Comparison of ENCODE assay signal across 22 mouse cellular contexts in genomic region chr17:85469776-85470175, GRCm38 (mm10).
DNase-seq lines count a peak whose midpoint lies in the region; TF ChIP-seq lines count a peak whose summit lies in the region.
"Had no signal": no experiment of that assay in that cellular context is flagged by ENCODE, and none has a peak within 500 bp of the region (broad histone marks: within the 10 kb centered on the region; RNA-seq: fewer than 3 reads in every experiment).

No protein-coding gene starts in this region.

- DNase-seq in layer of hippocampus, adult 2 months (ENCODE audit: low spot score in 2 of 2) = no peak
- DNase-seq in layer of hippocampus, adult 11-12 months (ENCODE audit: low spot score) = no peak
- DNase-seq in 416B (ENCODE audit: low read depth) = peak; percentile 1
- DNase-seq in adrenal gland, postnatal 4 days (ENCODE audit: low spot score in 2 of 2) = no peak
- no peak for DNase-seq in gastrocnemius, postnatal 4 days (ENCODE audit: low spot score in 2 of 2)
- DNase-seq in left cerebral cortex, adult 8-10 months (ENCODE audit: low spot score in 2 of 2) = no peak
- DNase-seq: adrenal gland, postnatal 10 days; cerebellum, adult 2 months; gastrocnemius, postnatal 10 days; heart, adult 18-20 months; heart, postnatal 4 days; kidney, adult 11 months; kidney, postnatal 10 days; liver, embryonic 13.5 days; thymus, adult 2 months had no signal

- H3K27me3 ChIP-seq in E14TG2a.4 (ENCODE audit: insufficient read depth, low read length) = peaks cover 83% of the 10 kb centered on the region

- TF ChIP-seq CTCF in layer of hippocampus, adult 2 months (conservative IDR thresholded peaks at IDR 0.05) = peak; percentile 27; the same call in 1 of the 2 replicates
- TF ChIP-seq CTCF in E14TG2a.4 (conservative IDR thresholded peaks at IDR 0.05; ENCODE audit: low read length) = peak; percentile 83
- TF ChIP-seq CTCF in bone marrow, adult 2 months (IDR thresholded peaks at IDR 0.05; ENCODE audit: control insufficient read depth, insufficient read depth, low read length) = 0 out of 2 replicates have a peak, but pooled peaks have one; percentile 21

- H3K4me3 ChIP-seq in layer of hippocampus, adult 2 months = no peak overlapping the region
- H3K4me3 ChIP-seq in E14TG2a.4 (replicated peaks; ENCODE audit: low read length) = no peak overlapping the region
- no peak overlapping the region for H3K4me3 ChIP-seq in bone marrow, adult 2 months (replicated peaks; ENCODE audit: control insufficient read depth, low read depth, low read length)
- H3K4me3 ChIP-seq: forebrain, embryonic 10.5 days; heart, embryonic 15.5 days; hindbrain, embryonic 15.5 days; liver, embryonic 13.5 days; midbrain, embryonic 15.5 days; neural tube, embryonic 15.5 days had no signal

- no peaks in the 10 kb centered on the region for H3K36me3 ChIP-seq in E14TG2a.4 (ENCODE audit: insufficient read depth, low read length)
- H3K36me3 ChIP-seq: forebrain, embryonic 10.5 days; heart, embryonic 15.5 days; hindbrain, embryonic 15.5 days; liver, embryonic 13.5 days; midbrain, embryonic 15.5 days; neural tube, embryonic 15.5 days had no signal

- WGBS in bone marrow, adult 2 months = 61% methylated on average over 4 of the region's 4 CpGs

- no peaks in the 10 kb centered on the region for H3K9me3 ChIP-seq in E14TG2a.4 (ENCODE audit: low read length)
- H3K9me3 ChIP-seq: heart, embryonic 15.5 days; liver, embryonic 13.5 days; midbrain, embryonic 15.5 days had no signal

- TF ChIP-seq POLR2A in bone marrow, adult 2 months (IDR thresholded peaks at IDR 0.05; ENCODE audit: borderline replicate concordance, control insufficient read depth, low read depth, low read length) = no peak

- no peak overlapping the region for H3K27ac ChIP-seq in layer of hippocampus, adult 2 months
- H3K27ac ChIP-seq in bone marrow, adult 2 months (ENCODE audit: control insufficient read depth, insufficient read depth, low read depth, low read length, poor library complexity) = no peak overlapping the region
- H3K27ac ChIP-seq: forebrain, embryonic 10.5 days; heart, embryonic 15.5 days; hindbrain, embryonic 15.5 days; liver, embryonic 13.5 days; midbrain, embryonic 15.5 days; neural tube, embryonic 15.5 days had no signal

- H3K4me1 ChIP-seq in E14TG2a.4 (replicated peaks; ENCODE audit: low read depth, low read length) = peaks cover 29% of the 10 kb centered on the region
- H3K4me1 ChIP-seq in bone marrow, adult 2 months (ENCODE audit: control insufficient read depth, insufficient read depth, low read length) = no peaks in the 10 kb centered on the region
- H3K4me1 ChIP-seq: liver, embryonic 13.5 days had no signal

Comparison
In these comparisons a context has a peak if more than half of its experiments do, and no peak if none do; other contexts are left out.
1. CTCF ChIP-seq: peak in every context shown above with its lines; median percentile 83 in E14TG2a.4; 27 in layer of hippocampus, adult 2 months; 21 in bone marrow, adult 2 months.